Mouse (Mus musculus) layer of hippocampus, adult 18-20 months (tissue): Measurements from ENCODE around the gene Atf6b. TPM values are rescaled to one million over a fixed set of nuclear protein-coding genes. Genes with fewer than 3 reads are reported as not detected.
A peak's percentile ranks its signal among the peaks of the same experiment; 100 is the strongest.

Experiments used
- DNase-seq, 2 experiments: peaks; one replicate each; pipeline ENCODE4 v3.0.0; 2022; ENCODE audit warnings: low spot score in 2 of 2
- long read RNA-seq: library from polyadenylated mRNA; stranded (forward); transcript quantifications from one replicate; pipeline ENCODE4 v2.0.0, GENCODE M21; 2021
- total RNA-seq, 2 experiments: library from RNA; stranded (reverse); gene quantifications; 2 replicates each; pipeline ENCODE4 v1.2.3; 2021

Gene Atf6b
- 10 to 100 TPM; 83.4 to 95.0 TPM for total RNA-seq
- long read RNA-seq, transcript Atf6b-201 (18 exons, 2,566 nt) = major isoform, 180 of 258 reads
- long read RNA-seq, partial matches to known transcripts = 24 of 258 reads
- long read RNA-seq, other reads (novel, unspliced or antisense) = 54 of 258 reads

GRCm38 (mm10) chr17:34646906-34647787 lies at the start of gene Atf6b:
TSS of gene Atf6b (plus strand) at chr17:34647146.
- DNase-seq = peak; percentile 95 to 99

- no peak for DNase-seq
These were observed 49.3 kb upstream of the Atf6b start, which contains the start of gene Ager for GRCm38 (mm10) chr17:34597566-34598095. TSS of gene Ager (plus strand) at chr17:34597862.

- DNase-seq = no peak
These were observed 47.1 kb upstream of the Atf6b start for GRCm38 (mm10) chr17:34599891-34600290.

- no peak for DNase-seq
These were observed 45.1 kb upstream of the Atf6b start for GRCm38 (mm10) chr17:34601796-34602195.

- DNase-seq = peak; percentile 99 to 100
These were observed 43.4 kb upstream of the Atf6b start, which contains the start of gene Rnf5 for GRCm38 (mm10) chr17:34603375-34604060. TSS of gene Rnf5 (minus strand) at chr17:34603690.

GRCm38 (mm10) chr17:34604061-34604508 lies 42.9 kb upstream of the Atf6b start, which contains the start of gene Agpat1:
TSS of gene Agpat1 (plus strand) at chr17:34604262.
- peak; percentile 96 to 98 for DNase-seq

GRCm38 (mm10) chr17:34604511-34605237 lies 42.3 kb upstream of the Atf6b start:
- DNase-seq = no peak

DNA sequence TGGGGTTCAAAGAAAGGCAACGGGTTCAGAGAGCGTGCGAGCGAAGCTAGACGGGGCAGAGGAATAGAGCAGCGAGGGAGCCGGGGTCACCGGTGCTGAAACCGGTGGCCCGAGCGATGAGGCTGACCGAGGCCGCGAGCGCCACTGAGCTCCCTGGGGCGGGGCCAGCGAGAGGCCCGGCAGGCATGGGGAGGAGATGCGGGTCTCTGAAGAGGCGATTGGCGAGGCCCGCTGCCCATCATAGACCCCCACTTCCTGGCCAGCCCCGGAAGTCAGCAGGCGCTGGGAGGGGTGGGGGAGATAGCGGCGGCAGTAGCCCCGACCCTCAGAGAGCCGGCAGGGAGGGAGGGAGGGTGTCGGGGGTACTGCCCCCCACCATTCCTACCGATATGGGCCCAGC lies 41.3 kb upstream of the Atf6b start:
- peak; percentile 95 to 99 for DNase-seq

DNA sequence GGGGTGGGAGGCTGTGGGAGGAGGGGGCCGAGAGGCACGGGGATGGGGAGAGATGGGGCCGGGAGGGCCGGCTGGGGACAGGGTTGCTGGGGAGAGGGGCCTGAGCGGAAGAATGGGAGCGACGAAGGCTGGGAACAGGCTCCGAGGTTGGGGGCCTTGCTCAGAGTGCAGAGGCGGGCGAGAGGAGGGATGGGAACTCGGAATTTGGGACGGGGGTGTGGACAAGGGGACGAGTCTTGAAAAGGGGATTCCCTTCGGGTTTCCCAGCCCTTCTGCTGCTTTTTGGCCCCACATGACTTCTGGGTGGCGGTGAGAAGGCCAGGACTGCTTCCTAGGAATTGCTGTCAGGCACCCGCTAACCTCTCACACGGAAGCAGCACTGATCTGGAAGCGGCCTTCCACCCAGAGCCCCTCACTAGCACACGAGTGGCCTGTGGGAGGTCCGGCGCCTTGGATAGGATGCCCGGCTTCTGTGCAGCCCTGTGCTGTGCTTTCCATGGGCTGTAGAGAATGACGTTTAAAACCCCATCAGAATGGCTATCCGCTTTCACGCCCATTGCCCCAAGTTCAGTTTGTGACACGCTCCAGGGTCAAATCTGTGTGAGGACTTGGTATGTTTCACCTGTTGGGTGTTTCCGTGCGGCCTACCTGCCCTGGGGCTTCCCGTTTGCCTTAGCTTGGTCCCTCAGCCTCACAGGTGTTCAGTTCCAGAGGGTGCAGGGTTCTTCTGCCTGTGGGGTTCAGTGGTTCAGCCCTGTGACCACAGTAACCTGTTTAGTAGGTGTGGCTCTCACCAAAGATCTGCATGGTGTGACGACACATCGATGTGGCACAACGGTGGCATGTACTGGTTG lies 40.5 kb upstream of the Atf6b start:
- no peak for DNase-seq

DNA sequence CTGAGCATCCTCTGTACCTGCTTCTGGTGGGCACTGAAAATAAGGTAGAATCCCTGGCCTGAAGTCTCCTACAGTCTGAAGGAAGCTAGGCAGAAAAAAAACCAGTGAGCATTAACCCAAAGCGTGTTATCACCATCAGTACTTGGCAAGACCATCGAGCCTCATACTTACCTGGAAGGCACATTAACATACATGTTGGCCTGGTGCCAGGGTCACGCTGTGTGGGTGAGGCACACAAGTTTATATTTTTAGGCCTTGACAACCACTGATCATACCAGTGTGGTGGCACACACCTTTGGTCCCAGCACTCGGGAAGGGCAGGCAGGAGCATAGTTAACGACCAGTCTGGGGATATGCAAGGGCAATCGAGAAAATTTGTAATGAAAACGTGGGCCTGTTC lies 38.9 kb upstream of the Atf6b start:
- DNase-seq = no peak

DNA sequence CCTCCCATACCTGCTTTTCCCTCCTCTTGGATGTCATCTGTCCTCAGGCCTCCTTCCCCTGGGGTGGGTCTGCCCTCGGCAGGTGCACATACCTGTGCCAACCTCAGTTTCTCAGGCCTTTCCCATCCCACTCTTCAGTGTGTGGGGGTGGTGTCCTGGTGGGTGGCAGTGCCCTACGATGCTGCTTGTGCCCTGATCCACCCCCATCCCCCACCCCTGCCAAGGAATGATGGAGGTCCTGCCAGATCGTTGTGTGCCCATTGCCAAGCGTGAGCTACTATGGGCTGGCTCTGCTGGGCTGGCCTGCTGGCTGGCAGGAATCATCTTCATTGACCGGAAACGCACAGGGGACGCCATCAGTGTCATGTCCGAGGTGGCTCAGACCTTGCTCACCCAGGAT lies 35.9 kb upstream of the Atf6b start:
- DNase-seq = no peak

DNA sequence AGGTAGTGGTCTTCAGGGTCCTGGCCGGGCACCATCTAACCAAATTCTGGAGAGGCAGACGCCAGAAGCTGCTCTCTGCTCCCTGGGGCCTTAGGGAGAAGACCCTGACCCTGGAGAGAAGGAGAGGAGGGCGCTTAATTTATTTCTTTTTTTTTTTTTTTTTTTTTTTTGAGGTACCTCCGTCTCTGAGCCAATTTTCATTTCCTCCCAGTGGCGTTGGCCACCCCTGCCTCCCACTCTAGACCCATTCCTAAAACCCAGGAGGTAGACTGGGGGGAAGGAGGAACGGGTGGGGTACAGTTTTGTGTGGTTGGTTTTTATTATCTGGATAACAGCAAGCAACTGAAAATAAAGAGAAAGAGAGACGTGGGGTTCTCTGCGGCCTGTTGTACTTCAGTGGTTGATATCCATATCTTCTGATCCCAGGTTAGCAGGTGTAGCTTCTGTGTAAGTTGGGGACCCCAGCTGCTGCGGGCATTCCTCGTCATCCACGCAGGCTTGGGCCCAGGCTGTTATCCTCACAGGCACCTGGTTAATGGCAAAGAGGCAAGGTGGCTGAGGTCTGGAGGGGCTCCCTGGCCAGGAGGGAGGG lies 33.8 kb upstream of the Atf6b start:
- DNase-seq = no peak

- no peak for DNase-seq
These were observed 33.1 kb upstream of the Atf6b start for GRCm38 (mm10) chr17:34613830-34614229.

DNA sequence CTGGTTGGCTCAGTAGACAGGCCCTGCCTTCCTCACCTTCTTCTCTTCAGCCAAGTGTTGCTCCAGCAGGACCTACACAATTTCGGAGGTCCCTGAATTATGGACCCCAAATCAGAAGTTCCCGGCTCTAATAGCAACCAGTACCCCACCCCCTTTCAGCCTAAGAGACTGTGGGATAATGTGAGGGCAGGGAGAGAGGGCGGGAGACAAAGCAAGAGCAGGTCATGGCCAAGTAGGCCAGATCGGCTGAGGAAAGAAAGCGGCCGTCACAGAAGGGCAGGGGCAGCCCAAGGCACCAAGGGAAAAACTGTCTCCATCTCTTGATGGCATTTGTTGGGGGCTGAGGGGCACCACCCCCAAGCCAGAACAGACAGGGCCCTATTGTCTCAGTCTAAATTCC lies 31.1 kb upstream of the Atf6b start, which contains the start of gene Egfl8:
Gene Egfl8, minus strand, starts transcription at position 101 of the 400 bp plus-strand sequence.
- no peak for DNase-seq

- DNase-seq = peak in 1 of 2 experiments; percentile 82
These were observed 27.9 kb upstream of the Atf6b start for GRCm38 (mm10) chr17:34618999-34619398.

GRCm38 (mm10) chr17:34621006-34621405 lies 25.9 kb upstream of the Atf6b start:
- DNase-seq = no peak

DNA sequence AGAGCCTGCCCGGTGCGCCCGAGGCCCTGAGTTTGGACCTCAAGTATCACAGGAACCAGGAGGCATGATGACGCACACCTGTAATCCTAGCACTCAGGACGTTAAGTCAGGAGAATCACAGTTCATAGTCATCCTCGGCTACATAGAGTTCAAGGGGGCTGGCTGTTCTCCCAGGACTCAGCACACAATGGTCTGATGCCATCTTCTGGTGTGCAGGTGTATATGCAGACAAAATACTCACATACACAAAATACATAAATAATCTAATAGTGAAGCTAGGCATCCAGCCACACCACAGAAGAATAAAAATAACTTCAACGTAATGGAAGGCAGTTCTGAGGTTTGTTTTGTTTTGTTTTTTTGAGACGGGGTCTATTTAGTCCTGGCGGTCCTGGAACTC lies 23.8 kb upstream of the Atf6b start:
- no peak for DNase-seq

- no peak for DNase-seq
These were observed 22.0 kb upstream of the Atf6b start for GRCm38 (mm10) chr17:34624981-34625380.

DNA sequence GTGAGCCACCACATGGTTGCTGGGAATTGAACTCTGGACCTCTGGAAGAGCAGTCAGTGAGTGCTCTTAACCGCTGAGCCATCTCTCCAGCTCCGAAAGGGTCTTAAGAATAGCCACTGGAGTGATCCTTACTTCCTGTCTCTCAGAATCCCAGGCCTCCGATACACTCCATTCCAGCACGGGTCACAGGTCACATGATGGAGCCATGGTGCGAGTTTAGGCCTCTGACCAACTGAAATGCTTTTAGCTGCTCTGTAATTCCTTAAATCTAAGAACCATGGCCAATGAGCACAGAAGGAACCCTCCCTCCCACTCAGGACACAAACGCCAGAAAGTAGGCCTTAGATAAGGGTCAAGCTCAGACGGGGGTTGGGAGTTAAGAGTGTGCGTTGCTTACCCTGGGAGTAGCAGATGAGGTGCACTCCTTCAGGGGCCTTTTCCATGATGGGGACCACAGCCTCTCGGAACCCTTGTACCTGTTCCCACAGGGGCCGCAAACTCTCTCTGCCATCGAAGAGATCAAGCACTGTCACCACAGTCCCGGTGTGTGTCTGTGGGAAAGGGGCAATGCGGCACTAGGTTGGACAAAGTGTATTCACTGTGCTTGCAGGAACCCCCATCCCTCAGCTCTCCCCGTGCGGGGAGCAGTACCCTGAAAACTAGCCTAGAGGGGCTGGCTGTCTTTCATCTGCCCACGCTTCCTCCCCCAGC lies 20.7 kb upstream of the Atf6b start:
- DNase-seq = no peak
